Mouse (Mus musculus) kidney, adult 11 months (tissue): Measurements from ENCODE around the gene Magi1.

Experiments
- DNase-seq: peaks from one replicate; pipeline ENCODE4 v3.0.0; 2022

Gene Magi1

DNA sequence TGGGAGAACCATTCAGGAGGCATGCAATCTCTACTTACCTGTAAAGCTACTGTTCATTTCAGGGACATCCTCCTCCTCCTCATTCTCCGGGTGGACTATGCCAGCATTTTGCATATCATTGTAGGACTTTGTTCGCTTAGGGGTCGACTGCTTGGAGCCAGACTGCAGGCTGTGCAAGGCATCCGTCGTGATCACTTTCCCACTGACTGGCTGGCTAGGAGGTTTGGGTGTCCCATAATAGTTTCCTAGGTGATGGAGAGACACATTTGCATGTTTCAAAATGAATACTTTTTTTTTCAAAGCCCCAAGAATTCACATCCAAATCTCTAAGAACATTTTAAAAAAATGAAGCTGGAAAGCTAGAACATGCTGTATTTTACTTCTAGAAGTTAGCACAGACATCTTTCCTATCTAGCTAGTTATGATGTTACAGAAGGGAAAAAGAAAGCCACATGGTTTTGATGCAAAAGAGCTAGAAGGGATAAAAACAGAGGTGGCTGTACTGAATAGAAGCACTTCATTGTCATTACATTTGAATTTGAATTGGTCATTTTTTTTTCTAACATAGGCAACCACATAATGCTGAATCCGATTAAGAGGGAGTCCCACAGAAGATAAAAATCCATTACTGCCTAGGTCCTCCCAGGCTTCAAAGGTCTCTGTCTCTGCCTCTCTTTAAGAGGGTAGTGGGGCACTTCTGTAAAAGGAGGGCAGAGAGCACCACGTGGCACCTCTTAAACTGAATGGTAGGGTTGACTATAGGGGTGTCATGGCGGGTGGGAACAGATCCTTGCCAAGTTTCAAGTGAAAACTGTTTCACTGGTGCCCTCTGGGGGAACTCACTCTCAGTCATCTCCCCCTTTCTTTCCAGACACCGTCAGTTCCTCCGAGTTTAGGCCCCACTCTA lies 491.2 kb downstream of the Magi1 start:
- no peak for DNase-seq

GRCm38 (mm10) chr6:93789721-93790120 lies 494.0 kb downstream of the Magi1 start:
- no peak for DNase-seq

DNA sequence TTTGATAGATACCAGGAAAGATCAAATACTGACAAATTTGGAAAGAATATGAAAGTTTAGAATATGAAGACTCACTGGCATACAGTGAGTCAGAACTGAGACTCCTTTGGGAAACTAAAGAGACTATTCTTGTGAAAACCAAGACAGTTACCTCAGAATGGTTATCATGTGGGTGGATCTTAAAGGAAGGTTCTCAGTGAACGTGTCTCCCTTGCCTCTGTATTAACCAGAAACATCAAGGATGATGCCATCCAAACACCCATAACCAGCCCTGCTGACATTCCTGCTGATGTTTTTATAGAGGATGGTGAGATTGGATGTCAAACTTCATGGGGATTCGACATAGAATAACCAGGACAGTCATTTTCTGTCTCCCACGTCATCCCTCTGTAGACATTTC lies 496.7 kb downstream of the Magi1 start:
- no peak for DNase-seq

- no peak for DNase-seq
Observed at GRCm38 (mm10) chr6:93786220-93786619, 497.5 kb downstream of the Magi1 start.

- no peak for DNase-seq
Observed at GRCm38 (mm10) chr6:93771081-93771480, 512.6 kb downstream of the Magi1 start.

- DNase-seq, result no peak
Observed at GRCm38 (mm10) chr6:93770283-93771025, 513.3 kb downstream of the Magi1 start.

DNA sequence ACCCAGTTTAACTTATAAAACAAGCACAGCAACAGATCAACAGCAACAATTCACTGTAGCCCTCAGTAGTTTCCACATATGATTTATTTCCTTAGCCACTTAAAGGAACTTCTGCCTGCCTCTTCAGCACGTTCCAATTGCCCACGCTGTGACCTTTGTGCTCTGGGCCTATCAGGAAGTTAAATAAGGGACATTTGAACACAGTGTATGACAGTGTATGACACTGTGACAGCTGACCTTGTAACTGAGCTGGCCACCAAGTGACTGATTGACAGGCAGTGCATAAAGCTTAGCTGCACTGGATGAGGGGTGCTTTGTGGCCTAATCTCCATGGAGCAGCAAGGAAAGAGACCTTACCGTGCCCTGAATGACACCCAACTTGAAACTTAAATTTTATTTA lies 525.6 kb downstream of the Magi1 start:
- no peak for DNase-seq

DNA sequence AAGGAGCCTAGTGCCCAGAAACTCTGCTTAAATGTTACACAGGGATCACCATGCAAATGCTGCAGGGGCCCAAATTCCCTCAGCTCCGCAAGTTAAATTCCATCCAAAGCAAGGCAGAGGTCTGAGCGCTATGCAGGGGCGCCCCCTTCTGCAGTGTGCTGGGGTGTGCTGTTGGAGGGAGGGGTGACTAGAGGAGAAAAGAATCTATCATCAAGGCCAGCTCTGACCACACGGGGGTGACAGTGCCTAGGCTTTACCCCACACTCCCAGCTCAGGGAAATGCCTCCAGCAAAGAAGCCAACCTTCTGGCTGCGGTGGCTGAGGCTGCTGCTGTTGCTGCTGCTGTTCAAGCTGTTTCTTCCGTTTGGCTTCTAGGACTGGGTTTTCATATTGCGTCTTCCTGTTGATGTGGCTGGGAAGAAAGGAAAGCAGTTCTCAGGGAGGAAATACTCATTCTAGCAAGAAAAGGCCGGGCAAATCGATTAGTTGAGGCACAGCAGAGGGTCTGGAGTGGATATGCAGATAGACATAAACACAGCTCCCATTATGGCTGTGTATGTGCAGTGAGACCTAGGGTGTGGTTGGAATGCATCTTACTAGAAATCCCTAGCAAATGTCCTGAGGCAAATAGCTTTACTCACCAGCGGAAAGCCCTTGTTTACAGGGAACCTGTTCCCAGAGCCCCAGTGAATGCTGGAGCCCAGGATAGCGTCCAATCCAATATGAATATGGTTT lies 526.2 kb downstream of the Magi1 start:
- DNase-seq, result peak; percentile 67

DNA sequence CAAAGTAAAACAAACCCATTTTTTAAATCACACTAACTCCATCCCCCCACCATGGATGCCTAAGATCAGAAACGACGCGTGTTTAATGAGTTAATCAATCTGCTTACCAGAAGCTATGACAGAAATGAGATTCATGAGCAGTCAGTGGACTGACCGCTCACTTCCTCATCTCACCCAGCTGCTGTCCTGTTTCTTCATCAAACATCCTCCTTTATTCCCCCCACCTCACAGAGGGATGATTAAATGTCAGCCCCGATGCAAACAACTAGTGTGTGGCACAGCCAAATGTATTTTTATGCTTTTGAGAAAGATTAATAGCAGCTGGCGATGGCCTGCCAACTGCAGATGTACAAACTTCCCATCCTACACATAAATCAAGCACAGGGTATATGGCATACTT lies 540.6 kb downstream of the Magi1 start:
- DNase-seq, result no peak

DNA sequence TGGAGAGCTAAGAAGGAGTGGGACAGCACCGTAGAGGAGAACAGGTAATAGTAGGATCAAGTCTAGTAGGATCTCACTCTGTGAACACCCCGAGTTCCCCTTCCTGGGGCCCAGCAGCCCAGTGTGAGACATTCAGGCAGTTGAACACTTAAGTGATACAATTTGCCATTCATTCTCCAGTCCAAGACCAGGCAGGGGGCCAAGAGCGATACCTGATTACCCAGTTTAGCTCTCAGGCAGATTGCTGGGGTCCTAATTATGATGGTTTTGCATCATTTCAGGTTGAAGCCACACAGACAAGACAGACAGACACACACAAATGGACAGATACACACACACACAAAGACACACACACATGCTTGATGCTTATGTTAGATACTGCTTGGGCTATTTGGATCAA lies 543.9 kb downstream of the Magi1 start:
- DNase-seq, result no peak

DNA sequence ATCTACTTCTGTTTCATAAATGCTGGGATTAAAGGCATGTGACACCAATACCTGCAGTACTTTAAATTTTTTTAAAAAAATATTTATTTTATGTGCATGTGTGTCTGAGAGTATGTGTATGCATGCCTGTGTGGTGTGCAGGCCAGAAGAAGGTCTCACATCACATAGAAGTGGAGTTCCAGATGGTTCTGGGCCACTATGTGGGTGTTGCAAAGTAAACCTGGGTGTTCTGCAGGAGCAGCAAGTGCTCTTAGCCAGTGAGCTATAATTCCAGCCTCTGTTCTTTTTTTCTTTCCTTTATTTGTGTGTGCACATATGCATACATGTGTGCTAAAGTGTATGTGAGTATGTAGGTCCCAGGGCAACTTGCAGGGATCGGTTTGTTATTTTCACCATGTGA lies 546.6 kb downstream of the Magi1 start:
- no peak for DNase-seq

- no peak for DNase-seq
Observed at GRCm38 (mm10) chr6:93736071-93736470, 547.6 kb downstream of the Magi1 start.

DNA sequence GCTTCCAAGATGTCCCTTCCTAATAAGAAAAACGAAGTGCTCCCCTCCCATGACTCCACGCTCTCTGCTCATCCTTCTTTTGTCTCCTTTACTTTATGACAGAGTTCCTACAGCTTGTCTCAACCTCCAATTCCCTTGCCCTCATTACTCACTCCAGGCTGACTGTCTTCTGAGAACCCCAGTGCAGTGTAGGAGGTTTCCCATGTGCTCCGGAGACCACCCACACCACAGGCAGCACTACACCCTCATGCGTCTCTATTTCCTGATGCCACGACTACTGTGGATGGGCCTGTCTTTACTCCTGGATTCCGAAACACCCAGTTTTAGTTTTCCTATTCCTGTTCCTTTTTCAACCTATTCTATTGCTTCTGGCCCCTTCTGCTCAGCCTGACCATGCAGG lies 549.9 kb downstream of the Magi1 start:
- no peak for DNase-seq

DNA sequence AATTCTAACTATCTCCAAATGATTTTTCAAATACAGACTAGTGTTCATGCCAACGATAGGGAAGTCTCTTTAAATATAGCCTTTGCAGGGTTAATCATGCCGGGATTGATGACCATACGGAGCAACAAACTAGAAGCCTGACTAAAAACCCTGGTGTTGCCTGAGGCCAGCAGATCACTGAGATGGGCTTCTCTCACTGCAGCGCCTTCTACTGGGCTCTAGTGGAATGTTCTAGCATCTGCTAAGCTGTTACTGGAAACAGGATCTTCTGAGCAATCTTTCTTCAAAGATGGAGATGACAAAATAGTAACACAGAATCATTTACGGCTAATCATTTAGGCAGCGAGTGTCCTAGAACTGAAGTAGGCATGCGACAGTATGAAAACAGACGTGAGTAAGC lies 554.0 kb downstream of the Magi1 start:
- no peak for DNase-seq

DNA sequence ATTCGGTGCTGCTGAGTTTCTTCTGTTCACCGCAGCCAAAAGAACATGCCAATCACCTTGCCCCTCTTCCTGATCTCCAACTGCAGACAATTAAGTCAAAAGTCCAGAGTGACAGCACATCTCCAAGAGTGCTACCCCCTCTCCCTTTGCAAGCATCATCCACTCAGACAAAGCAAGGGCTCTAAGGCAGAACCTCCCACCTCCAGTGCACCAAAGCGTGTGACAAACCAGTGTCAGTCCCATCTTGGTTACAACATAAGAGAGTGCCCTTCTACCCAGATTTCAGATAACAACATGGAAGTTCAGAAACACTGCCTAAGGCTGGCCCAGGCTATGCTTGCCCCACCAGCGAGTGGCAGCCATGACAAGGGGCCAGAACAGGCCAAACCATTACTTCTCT lies 554.9 kb downstream of the Magi1 start:
- no peak for DNase-seq

DNA sequence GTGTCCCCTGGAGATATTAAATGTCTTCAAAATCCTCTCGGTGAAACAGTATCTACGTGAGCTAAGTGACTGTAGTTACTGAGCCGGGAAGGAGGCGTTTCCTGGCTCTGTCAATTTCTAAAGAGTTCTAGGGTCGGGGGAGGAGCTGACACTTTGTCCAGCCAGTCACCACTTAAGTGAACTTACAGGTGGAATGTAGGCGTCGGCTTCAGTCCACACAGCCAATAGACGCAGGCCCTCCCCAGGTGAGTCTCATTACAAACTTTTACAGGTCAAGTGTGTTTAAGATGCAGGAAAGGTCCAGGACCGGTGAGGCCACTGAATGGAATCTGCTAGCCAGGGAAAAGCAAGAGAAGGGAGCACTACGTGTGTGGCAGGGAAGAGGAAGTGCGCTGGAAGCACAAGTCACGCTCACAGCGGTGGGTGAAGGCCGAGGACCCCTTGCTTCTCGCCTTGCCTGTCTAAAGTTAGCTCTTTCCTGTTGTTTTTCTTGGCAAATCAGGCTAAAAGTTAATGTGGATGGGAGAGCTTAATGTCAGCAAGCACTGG lies 556.0 kb downstream of the Magi1 start:
- peak; percentile 43 for DNase-seq

- DNase-seq, result no peak
Observed at GRCm38 (mm10) chr6:93726829-93727455, 556.8 kb downstream of the Magi1 start.

- DNase-seq, result no peak
Observed at GRCm38 (mm10) chr6:93726121-93726520, 557.6 kb downstream of the Magi1 start.

- DNase-seq, result no peak
Observed at GRCm38 (mm10) chr6:93724749-93725148, 559.0 kb downstream of the Magi1 start.

DNA sequence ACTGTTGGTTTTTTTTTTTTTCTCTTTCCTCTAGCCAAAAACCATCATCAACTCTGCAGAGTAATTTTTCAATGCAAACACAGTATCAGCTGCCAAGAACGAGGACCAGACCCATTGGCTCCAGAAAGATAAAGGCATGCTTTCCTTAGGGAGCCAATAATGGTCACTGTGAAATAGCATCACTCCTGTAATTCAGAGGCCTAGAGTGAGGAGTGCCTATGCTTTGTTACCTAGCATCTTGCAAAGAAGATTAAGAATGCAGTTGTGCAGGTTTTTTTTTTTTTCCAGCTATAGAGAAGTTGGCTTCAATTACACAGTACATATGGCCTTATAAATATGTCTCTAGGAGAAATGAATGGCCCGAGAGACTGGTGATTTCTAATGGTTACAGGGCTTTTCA lies 560.5 kb downstream of the Magi1 start:
- no peak for DNase-seq

DNA sequence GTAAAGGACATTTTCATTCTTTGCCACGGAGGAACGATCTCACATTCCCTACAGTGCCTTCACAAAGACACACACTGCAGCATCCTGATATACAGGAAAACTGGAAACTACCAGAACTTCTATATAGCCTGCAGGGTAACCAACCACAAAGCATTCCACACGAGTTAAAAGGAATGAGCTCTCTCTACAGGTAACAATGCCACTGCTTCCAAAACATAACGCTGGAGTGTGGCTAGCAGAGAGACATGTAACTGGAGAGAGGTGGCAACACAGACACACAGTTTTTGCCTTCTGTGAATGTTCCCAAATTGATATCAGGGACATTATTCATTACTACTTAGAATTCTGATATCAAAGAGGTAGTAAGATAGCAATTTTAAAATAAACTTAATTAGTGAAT lies 564.2 kb downstream of the Magi1 start:
- DNase-seq, result no peak

DNA sequence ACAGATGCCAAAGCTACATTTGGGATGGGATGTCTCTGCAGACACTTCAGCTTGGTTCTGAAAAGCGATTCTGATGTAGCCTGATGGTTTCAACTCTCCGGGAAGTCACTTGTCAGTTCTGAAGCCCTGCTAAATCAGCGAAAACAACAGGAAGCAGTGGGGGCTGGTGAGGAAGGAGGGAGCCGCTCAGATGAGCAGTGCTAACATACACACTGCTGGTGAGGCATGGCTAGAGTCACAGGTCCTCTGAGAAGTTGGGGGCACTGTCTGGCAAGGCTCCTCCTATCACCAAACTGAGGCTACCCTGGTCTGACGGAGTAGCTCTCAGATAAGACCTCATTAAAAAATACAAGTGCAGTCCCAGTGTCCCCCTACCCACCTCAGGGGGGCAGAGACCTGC lies 565.3 kb downstream of the Magi1 start:
- DNase-seq, result no peak
